Mouse (Mus musculus) myocyte (in vitro differentiated cells): Measurements from ENCODE around the gene Ang. TPM values are rescaled to one million over a fixed set of nuclear protein-coding genes. Genes with fewer than 3 reads are reported as not detected.

ENCODE experiments used
- H3K27me3 ChIP-seq: one replicate; pipeline ENCODE4 v1.6.1; 2011; ENCODE audit not compliant: control insufficient read depth, insufficient read depth, insufficient read length
- H3K36me3 ChIP-seq: one replicate; pipeline ENCODE4 v1.6.1; 2011; ENCODE audit not compliant: control insufficient read depth, insufficient read depth
- H3K4me2 ChIP-seq: one replicate; pipeline ENCODE4 v1.6.1; 2011; ENCODE audit warnings: low read depth, control low read depth
- H3K4me3 ChIP-seq: one replicate; pipeline ENCODE4 v1.5.1; 2011; ENCODE audit warnings: mild to moderate bottlenecking, control low read depth, moderate library complexity
- H3K79me2 ChIP-seq: one replicate; pipeline ENCODE4 v1.6.1; 2011; ENCODE audit not compliant: control insufficient read depth, insufficient read depth
- H3ac ChIP-seq: one replicate; pipeline ENCODE4 v1.6.1; 2011; ENCODE audit not compliant: control insufficient read depth, insufficient read length
- CEBPB ChIP-seq: IDR thresholded peaks from 2 replicates; pipeline ENCODE4 v1.6.1; 2011; ENCODE audit warnings: mild to moderate bottlenecking, moderate library complexity; ENCODE audit not compliant: poor library complexity, insufficient read depth, severe bottlenecking
- E2F4 ChIP-seq: IDR thresholded peaks from one replicate; pipeline ENCODE4 v1.6.1; 2011; ENCODE audit warnings: mild to moderate bottlenecking, control low read depth, moderate library complexity; ENCODE audit not compliant: insufficient read depth
- MAX ChIP-seq: IDR thresholded peaks from one replicate; pipeline ENCODE4 v1.6.1; 2011; ENCODE audit warnings: low read depth, mild to moderate bottlenecking, control low read depth
- MYOD1 ChIP-seq, 3 experiments: IDR thresholded peaks; one replicate each; pipeline ENCODE4 v1.6.1; 2011; ENCODE audit warnings: control low read depth in 2 of 3, low read depth in 2 of 3, mild to moderate bottlenecking in 2 of 3, moderate library complexity in 1 of 3; ENCODE audit not compliant: insufficient read length in 2 of 3, control insufficient read depth in 1 of 3
- MYOG ChIP-seq, 3 experiments: IDR thresholded peaks; one replicate each; pipeline ENCODE4 v1.6.1; 2011; ENCODE audit warnings: control low read depth in 2 of 3, low read depth in 2 of 3, mild to moderate bottlenecking in 2 of 3; ENCODE audit not compliant: insufficient read length in 2 of 3, control insufficient read depth in 1 of 3, insufficient read depth in 1 of 3
- POLR2A ChIP-seq: IDR thresholded peaks from one replicate; pipeline ENCODE4 v1.6.1; 2011; ENCODE audit warnings: low read depth, mild to moderate bottlenecking, control low read depth, moderate library complexity; ENCODE audit not compliant: insufficient read length
- POLR2AphosphoS2 ChIP-seq: IDR thresholded peaks from one replicate; pipeline ENCODE4 v1.6.1; 2011; ENCODE audit warnings: low read depth, control low read depth; ENCODE audit not compliant: insufficient read length
- REST ChIP-seq: IDR thresholded peaks from one replicate; pipeline ENCODE4 v1.6.1; 2011; ENCODE audit warnings: mild to moderate bottlenecking, control low read depth, moderate library complexity; ENCODE audit not compliant: insufficient read depth, insufficient read length
- SRF ChIP-seq: IDR thresholded peaks from one replicate; pipeline ENCODE4 v1.6.1; 2011; ENCODE audit warnings: low read depth; ENCODE audit not compliant: control insufficient read depth, insufficient read length
- TCF12 ChIP-seq: IDR thresholded peaks from one replicate; pipeline ENCODE4 v1.6.1; 2011; ENCODE audit warnings: mild to moderate bottlenecking, control low read depth; ENCODE audit not compliant: poor library complexity, insufficient read depth, severe bottlenecking
- TCF3 ChIP-seq: IDR thresholded peaks from one replicate; pipeline ENCODE4 v1.6.1; 2011; ENCODE audit warnings: low read depth, control low read depth; ENCODE audit not compliant: insufficient read length
- USF1 ChIP-seq: IDR thresholded peaks from one replicate; pipeline ENCODE4 v1.6.1; 2011; ENCODE audit warnings: low read depth, mild to moderate bottlenecking, control low read depth, moderate library complexity
- polyA plus RNA-seq: library from polyadenylated mRNA; unstranded; fragments of >200 nt; fragmentation: generic; extraction: Trizol; gene quantifications from one replicate; pipeline ENCODE4 v1.2.1, GENCODE M21; 2012; ENCODE audit warnings: missing spikeins

Gene Ang
- polyA plus RNA-seq, 1 experiment: 1.3 TPM

- TF ChIP-seq E2F4 (no peak), TCF12 (no peak), POLR2AphosphoS2 (no peak), USF1 (no peak), MAX (no peak), TCF3 (no peak), POLR2A (no peak), MYOG (IDR thresholded peaks at IDR 0.05; ENCODE audit: control insufficient read depth in 1 of 3, insufficient read depth in 1 of 3, insufficient read length in 2 of 3, low read depth in 2 of 3) (no peak), MYOD1 (IDR thresholded peaks at IDR 0.05; ENCODE audit: control insufficient read depth in 1 of 3, insufficient read length in 2 of 3, low read depth in 2 of 3) (no peak), SRF (no peak), REST (no peak), CEBPB (no peak)
- Histone ChIP-seq H3K79me2 (no peaks in the 10 kb centered on the region), H3K36me3 (no peaks in the 10 kb centered on the region), H3K4me2 (no peak overlapping the region), H3K27me3 (no peaks in the 10 kb centered on the region), H3K4me3 (no peak overlapping the region), H3ac (no peak overlapping the region)
These were observed 13.4 kb downstream of the Ang start for GRCm38 (mm10) chr14:51104366-51104765.

DNA sequence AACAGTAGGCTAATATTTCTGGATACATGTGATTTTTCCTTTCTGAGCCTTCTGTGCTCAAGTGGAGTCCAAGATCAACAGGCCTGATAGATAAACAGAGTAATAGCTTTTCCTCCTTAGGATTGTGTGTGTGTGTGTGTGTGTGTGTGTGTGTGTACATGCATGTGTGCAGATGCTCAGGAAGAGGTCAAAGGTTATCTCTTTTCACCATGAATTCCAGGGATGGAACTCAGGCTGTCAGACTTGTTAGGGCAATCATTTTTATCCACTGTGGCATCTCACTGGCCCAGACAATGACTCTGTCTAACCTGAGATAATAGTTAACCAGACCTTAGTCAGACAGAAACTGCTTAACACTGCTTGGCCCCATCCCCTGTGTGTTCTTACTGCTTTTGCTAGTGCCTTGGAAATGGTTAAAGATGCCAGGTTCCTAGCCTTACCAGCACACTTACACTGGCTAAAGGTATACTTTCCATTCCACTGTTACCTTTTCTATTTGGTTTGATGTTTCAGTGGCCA lies 15.6 kb downstream of the Ang start:
- Histone ChIP-seq H3K4me2 (no peak overlapping the region), H3ac (no peak overlapping the region), H3K79me2 (no peaks in the 10 kb centered on the region), H3K27me3 (no peaks in the 10 kb centered on the region), H3K4me3 (no peak overlapping the region), H3K36me3 (no peaks in the 10 kb centered on the region)
- TF ChIP-seq MYOG (IDR thresholded peaks at IDR 0.05; ENCODE audit: control insufficient read depth in 1 of 3, insufficient read depth in 1 of 3, insufficient read length in 2 of 3, low read depth in 2 of 3) (no peak), CEBPB (no peak), TCF3 (no peak), SRF (no peak), POLR2A (no peak), REST (no peak), MAX (no peak), POLR2AphosphoS2 (no peak), USF1 (no peak)

- Histone ChIP-seq H3ac (no peak overlapping the region), H3K27me3 (no peaks in the 10 kb centered on the region), H3K36me3 (no peaks in the 10 kb centered on the region), H3K4me2 (peak overlapping the region; percentile 32), H3K79me2 (no peaks in the 10 kb centered on the region), H3K4me3 (no peak overlapping the region)
- no peak for TF ChIP-seq POLR2A
- peak; percentile 35 to 61 (median 46) for TF ChIP-seq MYOD1 (IDR thresholded peaks at IDR 0.05; ENCODE audit: control insufficient read depth in 1 of 3, insufficient read length in 2 of 3, low read depth in 2 of 3)
- TF ChIP-seq CEBPB: no peak
- peak in 2 of 3 experiments; percentile 48 to 79 for TF ChIP-seq MYOG (IDR thresholded peaks at IDR 0.05; ENCODE audit: control insufficient read depth in 1 of 3, insufficient read depth in 1 of 3, insufficient read length in 2 of 3, low read depth in 2 of 3)
These were observed 21.0 kb downstream of the Ang start for GRCm38 (mm10) chr14:51111966-51112365.

DNA sequence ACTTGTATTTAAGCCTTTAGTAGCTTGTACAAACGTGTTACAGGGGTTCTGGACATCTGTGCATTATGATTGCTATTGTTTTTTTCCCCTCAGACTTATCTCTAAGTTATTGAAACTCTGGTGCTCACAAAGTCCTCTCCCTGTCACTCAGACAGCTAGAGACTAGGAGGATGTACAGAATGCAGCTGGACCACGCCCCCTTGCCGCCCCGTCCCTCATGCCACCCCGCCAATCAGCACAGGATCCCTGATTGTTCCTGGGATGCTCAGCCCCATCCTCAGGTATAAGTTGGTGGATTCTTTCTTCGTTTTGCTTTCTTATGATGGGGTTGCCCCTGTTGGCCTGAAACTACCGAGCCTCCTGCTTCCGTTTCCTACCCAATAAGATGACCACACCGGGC lies 22.5 kb downstream of the Ang start:
- no peak overlapping the region for H3ac ChIP-seq
- no peak for TF ChIP-seq MYOG (IDR thresholded peaks at IDR 0.05; ENCODE audit: control insufficient read depth in 1 of 3, insufficient read depth in 1 of 3, insufficient read length in 2 of 3, low read depth in 2 of 3)
- TF ChIP-seq USF1: no peak
- no peak for TF ChIP-seq CEBPB
- no peak for TF ChIP-seq POLR2A
- TF ChIP-seq POLR2AphosphoS2: no peak
- no peak for TF ChIP-seq SRF
- TF ChIP-seq TCF3: no peak
- TF ChIP-seq TCF12: no peak
- no peak for TF ChIP-seq REST
- TF ChIP-seq MAX: no peak
- no peak for TF ChIP-seq MYOD1 (IDR thresholded peaks at IDR 0.05; ENCODE audit: control insufficient read depth in 1 of 3, insufficient read length in 2 of 3, low read depth in 2 of 3)
- TF ChIP-seq E2F4: no peak
- H3K27me3 ChIP-seq: no peaks in the 10 kb centered on the region
- H3K36me3 ChIP-seq: no peaks in the 10 kb centered on the region
- H3K79me2 ChIP-seq: no peaks in the 10 kb centered on the region
- no peak overlapping the region for H3K4me2 ChIP-seq
- no peak overlapping the region for H3K4me3 ChIP-seq

DNA sequence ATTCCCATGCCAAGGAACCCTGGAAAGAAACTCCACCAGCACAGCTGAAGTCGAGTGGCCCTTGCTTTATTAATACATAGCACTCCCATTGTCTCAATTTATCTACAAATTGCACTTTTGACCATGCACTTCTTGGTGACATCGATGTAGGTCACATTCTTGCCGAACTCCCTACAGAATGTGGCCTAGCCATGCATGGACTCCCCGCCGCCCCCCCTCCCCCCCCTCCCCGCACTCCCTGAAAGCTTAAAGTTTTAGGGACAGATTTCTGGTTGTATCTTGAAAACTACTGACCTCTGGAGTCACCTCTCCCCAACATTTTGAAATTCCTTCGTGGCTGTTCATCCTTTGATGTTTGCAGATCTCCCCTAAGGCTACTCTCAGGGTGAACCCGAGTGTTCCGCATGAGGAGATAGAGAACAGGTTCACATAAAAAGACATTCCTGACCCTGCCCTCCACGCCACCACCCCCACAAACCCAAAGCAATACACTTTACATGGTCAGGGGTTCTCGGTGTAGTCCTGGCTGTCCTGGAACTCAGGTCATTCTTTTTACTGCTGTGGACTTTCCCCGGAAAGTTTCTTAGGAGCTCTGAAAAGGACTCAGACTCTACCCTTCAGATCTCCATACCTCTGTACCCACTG lies 23.1 kb downstream of the Ang start, which contains the start of gene Eddm3b:
Eddm3b (plus strand) TSS at position 511 of the 645 bp plus-strand sequence.
- Histone ChIP-seq H3K4me3 (no peak within 1 kb of the TSS), H3K36me3 (no peaks in the 10 kb centered on the region), H3ac (no peak within 1 kb of the TSS), H3K4me2 (no peak within 1 kb of the TSS), H3K27me3 (no peaks in the 10 kb centered on the region), H3K79me2 (no peaks in the 10 kb centered on the region)
- TF ChIP-seq POLR2AphosphoS2 (no peak), TCF3 (no peak), SRF (no peak), TCF12 (no peak), CEBPB (no peak), POLR2A (no peak), MAX (no peak)
